Mouse (Mus musculus): ENCODE data around the gene Samd3. TPM values are rescaled to one million over a fixed set of nuclear protein-coding genes. Genes with fewer than 3 reads are reported as not detected.

Samd3 gene
- polyA plus RNA-seq, 1 experiment from 2014 or later: 0.10 TPM

Other genes with a start within 250 kb of the Samd3 start
- gene Gm9767, start 151.5 kb upstream of the Samd3 start, polyA plus RNA-seq (2015; fragmentation: Nextera tagmentation; extraction: Ambion mirVana): 0.25 and 0.35 TPM in 2 replicates
- 8.5 and 11.6 TPM in 2 replicates for gene Tmem200a, start 150.7 kb upstream of the Samd3 start, polyA plus RNA-seq (2015; fragmentation: Nextera tagmentation; extraction: Ambion mirVana)
- gene L3mbtl3, start 146.3 kb downstream of the Samd3 start, polyA plus RNA-seq (2015; fragmentation: Nextera tagmentation; extraction: Ambion mirVana): 9.6 and 10.3 TPM in 2 replicates

Data from intestine, embryonic 15.5 days (tissue).